Mouse (Mus musculus) forebrain, embryonic 15.5 days (tissue): ENCODE results near the gene Myd88. TPM values are rescaled to one million over a fixed set of nuclear protein-coding genes. Genes with fewer than 3 reads are reported as not detected.

Source experiments
- ATAC-seq: fragments of 200-750 bp; cut with Nextera tagmentation; replicated peaks from 2 replicates; pipeline ENCODE4 v1.8.0; 2017; ENCODE audit warnings: mild to moderate bottlenecking, moderate TSS enrichment, moderate library complexity
- H3K27ac ChIP-seq: fragments of 300-500 bp; sonication (generic); replicated peaks from 2 replicates; pipeline ENCODE4 v1.5.1; 2015; ENCODE audit warnings: mild to moderate bottlenecking, inconsistent platforms
- H3K27me3 ChIP-seq: fragments of 300-500 bp; sonication (generic); 2 replicates; pipeline ENCODE4 v1.6.1; 2015; ENCODE audit warnings: inconsistent platforms
- H3K36me3 ChIP-seq: fragments of 300-500 bp; sonication (generic); 2 replicates; pipeline ENCODE4 v1.6.1; 2015; ENCODE audit warnings: mild to moderate bottlenecking, inconsistent platforms
- H3K4me1 ChIP-seq: fragments of 300-500 bp; sonication (generic); 2 replicates; pipeline ENCODE4 v1.6.1; 2015; ENCODE audit warnings: inconsistent platforms
- H3K4me2 ChIP-seq: fragments of 300-500 bp; sonication (generic); replicated peaks from 2 replicates; pipeline ENCODE4 v1.6.1; 2015; ENCODE audit warnings: mild to moderate bottlenecking, inconsistent platforms
- H3K4me3 ChIP-seq: fragments of 300-500 bp; sonication (generic); 2 replicates; pipeline ENCODE4 v1.5.1; 2015; ENCODE audit warnings: mild to moderate bottlenecking, inconsistent platforms
- H3K9ac ChIP-seq: fragments of 300-500 bp; sonication (generic); replicated peaks from 2 replicates; pipeline ENCODE4 v1.6.1; 2015; ENCODE audit warnings: mild to moderate bottlenecking, inconsistent platforms
- H3K9me3 ChIP-seq: fragments of 300-500 bp; sonication (generic); 2 replicates; pipeline ENCODE4 v1.6.1; 2016; ENCODE audit warnings: inconsistent platforms
- WGBS: fragments of 180-500 bp; shearing (Covaris S2); methylation state at CpG from one replicate; pipeline ENCODE4 v1.1.7; 2015; ENCODE audit warnings: mixed read lengths; 5-methylcytosine and 5-hydroxymethylcytosine counted together
- polyA plus RNA-seq: library from polyadenylated mRNA; unstranded; fragments of >200 nt; fragmentation: Nextera tagmentation; extraction: Ambion mirVana; gene quantifications from 2 replicates; pipeline ENCODE4 v1.2.1, GENCODE M21; 2015

Myd88 gene
- polyA plus RNA-seq, 1 experiment from 2014 or later = 4.7 TPM

DNA sequence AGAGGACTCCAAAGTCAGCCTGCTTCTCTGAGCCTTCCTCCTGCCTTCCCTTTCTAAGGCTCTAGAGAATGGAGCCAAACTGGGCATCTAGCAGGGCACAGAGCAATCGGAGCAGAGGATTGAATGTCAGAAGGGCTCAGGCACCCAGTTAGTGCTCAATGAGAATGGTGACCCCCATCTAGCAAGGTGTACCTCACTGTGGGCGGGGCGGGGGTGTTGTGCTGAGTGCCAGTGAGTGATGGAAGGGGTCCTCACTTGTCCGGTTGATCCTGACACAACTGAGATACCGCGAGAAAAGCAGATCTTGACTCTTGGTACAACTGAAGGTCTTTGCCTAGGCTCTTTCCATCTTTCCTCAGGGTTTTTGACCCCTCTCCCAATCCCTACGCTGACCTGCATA, 2.1 kb downstream of the Myd88 start:
- peak overlapping the region; percentile 82; the same call in 1 of the 2 replicates for H3K4me3 ChIP-seq
- no peaks in the 10 kb centered on the region for H3K27me3 ChIP-seq
- H3K4me1 ChIP-seq = peaks cover 29% of the 10 kb centered on the region
- no peak overlapping the region for H3K27ac ChIP-seq
- H3K36me3 ChIP-seq = peaks cover 4% of the 10 kb centered on the region
- no peak overlapping the region for H3K9ac ChIP-seq
- 63% methylated on average over 7 of the region's 7 CpGs for WGBS
- H3K9me3 ChIP-seq = no peaks in the 10 kb centered on the region
- peak overlapping the region; percentile 75 for H3K4me2 ChIP-seq
- ATAC-seq = no peak

DNA sequence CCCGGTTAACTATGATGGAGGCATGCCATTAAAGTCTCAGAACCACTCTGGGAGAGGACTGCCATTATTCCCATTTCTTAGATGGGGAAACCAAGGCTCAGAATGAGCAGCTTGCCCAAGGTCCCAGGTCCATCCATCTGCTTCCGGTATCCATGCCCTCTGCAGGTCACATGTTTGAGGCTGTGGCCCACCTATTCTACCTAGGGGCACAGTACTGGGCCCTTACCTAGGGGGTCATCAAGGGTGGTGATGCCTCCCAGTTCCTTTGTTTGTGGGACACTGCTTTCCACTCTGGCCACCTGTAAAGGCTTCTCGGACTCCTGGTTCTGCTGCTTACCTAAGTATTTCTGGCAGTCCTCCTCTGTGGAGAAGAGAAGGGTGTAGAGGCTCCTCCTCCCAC, 2.9 kb downstream of the Myd88 start:
- no peak overlapping the region for H3K9ac ChIP-seq
- H3K9me3 ChIP-seq = no peaks in the 10 kb centered on the region
- WGBS = 96% methylated on average over 3 of the region's 3 CpGs
- no peak overlapping the region for H3K27ac ChIP-seq
- ATAC-seq = no peak
- no peak overlapping the region for H3K4me2 ChIP-seq
- no peaks in the 10 kb centered on the region for H3K27me3 ChIP-seq
- peaks cover 29% of the 10 kb centered on the region for H3K4me1 ChIP-seq
- H3K36me3 ChIP-seq = no peaks in the 10 kb centered on the region
- H3K4me3 ChIP-seq = no peak overlapping the region

- Histone ChIP-seq H3K4me2 (no peak overlapping the region), H3K27me3 (no peaks in the 10 kb centered on the region), H3K36me3 (no peaks in the 10 kb centered on the region), H3K27ac (no peak overlapping the region), H3K9me3 (no peaks in the 10 kb centered on the region), H3K4me1 (peaks cover 25% of the 10 kb centered on the region), H3K9ac (no peak overlapping the region), H3K4me3 (no peak overlapping the region)
- no peak for ATAC-seq
- 91% methylated on average over 14 of the region's 14 CpGs for WGBS
Observed at GRCm38 (mm10) chr9:119337842-119338241, 3.4 kb downstream of the Myd88 start.

- H3K9me3 ChIP-seq = no peaks in the 10 kb centered on the region
- no peak for ATAC-seq
- no peaks in the 10 kb centered on the region for H3K27me3 ChIP-seq
- no peak overlapping the region for H3K9ac ChIP-seq
- H3K4me3 ChIP-seq = no peak overlapping the region
- H3K36me3 ChIP-seq = no peaks in the 10 kb centered on the region
- no peak overlapping the region for H3K4me2 ChIP-seq
- 82% methylated on average over 4 of the region's 4 CpGs for WGBS
- no peak overlapping the region for H3K27ac ChIP-seq
- peaks cover 13% of the 10 kb centered on the region for H3K4me1 ChIP-seq
Observed at GRCm38 (mm10) chr9:119335571-119335970, 5.6 kb downstream of the Myd88 start.

DNA sequence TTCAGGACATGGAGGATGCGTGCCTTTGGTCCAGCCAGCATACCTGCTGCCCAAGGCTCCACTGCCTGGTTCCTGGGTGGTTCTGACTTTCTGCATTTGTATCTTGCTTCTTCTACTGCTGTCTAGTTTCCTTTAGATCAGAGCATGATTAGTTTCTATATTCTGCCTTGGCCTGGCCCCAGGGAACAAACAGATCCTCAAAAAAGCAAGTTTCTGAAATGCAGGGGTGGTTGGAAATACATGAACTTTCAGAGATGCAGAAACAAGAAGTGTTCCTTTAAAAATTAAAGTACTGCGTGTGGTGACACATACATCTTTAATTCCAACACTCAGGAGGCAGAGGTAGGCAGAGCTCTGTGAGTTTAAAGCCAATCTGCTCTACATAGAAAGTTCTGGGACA, 6.4 kb downstream of the Myd88 start:
- ATAC-seq = no peak
- WGBS = 84% methylated on average over 2 of the region's 2 CpGs
- no peak overlapping the region for H3K27ac ChIP-seq

DNA sequence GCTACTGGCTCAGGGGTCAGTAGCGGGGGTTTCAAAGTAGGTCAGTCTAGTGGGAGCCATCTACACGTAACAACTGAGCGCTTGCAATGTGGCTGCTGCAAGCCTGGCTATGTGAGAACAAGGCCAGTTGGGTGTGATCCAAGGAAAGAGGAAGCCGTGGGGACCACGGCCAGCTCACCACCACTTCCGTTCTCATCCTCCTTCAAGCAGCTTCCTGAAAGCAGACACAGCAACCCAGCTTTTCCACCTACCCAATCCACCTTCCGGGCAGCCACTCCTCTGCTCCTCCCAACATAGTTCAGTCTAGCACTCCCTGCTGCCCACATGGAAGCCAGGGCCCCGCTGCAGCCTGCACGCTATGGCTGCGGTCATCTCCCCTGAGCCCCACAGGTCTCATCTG, 6.9 kb downstream of the Myd88 start:
- Histone ChIP-seq H3K4me3 (no peak overlapping the region), H3K4me2 (no peak overlapping the region), H3K36me3 (no peaks in the 10 kb centered on the region), H3K27ac (no peak overlapping the region), H3K9me3 (no peaks in the 10 kb centered on the region), H3K4me1 (peaks cover under 1% of the 10 kb centered on the region; the same call in 1 of the 2 replicates), H3K27me3 (no peaks in the 10 kb centered on the region), H3K9ac (no peak overlapping the region)
- ATAC-seq = no peak
- WGBS = 58% methylated on average over 10 of the region's 10 CpGs

More for the DNA sequence above, 6.4 kb downstream of the Myd88 start:
- Histone ChIP-seq H3K9me3 (no peaks in the 10 kb centered on the region), H3K4me2 (no peak overlapping the region), H3K27me3 (no peaks in the 10 kb centered on the region), H3K4me3 (no peak overlapping the region), H3K4me1 (peaks cover 6% of the 10 kb centered on the region), H3K9ac (no peak overlapping the region), H3K36me3 (no peaks in the 10 kb centered on the region)

DNA sequence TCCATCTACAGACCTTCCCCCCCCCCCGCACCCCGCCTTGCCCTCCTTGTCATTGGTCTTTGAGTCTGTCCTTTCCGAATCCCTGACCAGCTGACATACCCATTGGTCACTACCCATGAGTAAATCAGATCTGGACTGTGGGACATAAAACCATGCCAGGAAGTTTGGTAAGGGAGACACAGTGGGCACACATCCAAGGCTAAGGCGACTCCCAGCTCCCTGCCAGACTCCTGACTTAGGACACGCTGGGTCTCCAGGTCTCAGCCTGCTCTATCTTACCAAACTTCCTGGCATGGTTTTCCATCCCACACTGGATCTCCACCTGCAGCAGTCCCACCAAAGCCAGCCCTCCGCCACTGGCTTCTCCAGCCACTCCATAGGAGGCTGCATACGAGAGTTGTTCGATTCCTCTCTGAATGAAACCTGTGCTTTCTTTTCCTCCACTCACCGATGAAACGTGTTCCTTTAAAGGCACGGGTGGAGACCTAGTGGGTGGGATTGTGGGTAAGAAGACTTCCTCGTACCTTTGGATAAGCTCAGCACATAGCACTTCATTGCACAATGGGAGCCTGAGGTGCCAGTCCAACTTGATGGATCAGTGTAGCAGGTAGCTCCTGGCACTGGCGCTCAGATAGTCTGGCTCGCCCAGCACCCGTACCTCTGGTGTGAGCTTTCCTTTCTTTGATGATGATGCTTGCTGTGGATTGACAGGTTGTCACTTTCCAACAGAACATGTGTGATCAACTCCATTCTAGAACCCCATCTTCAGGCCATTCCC, 10.8 kb downstream of the Myd88 start:
- Histone ChIP-seq H3K27me3 (no peaks in the 10 kb centered on the region), H3K4me1 (no peaks in the 10 kb centered on the region), H3K4me2 (no peak overlapping the region), H3K4me3 (no peak overlapping the region), H3K27ac (no peak overlapping the region), H3K9me3 (no peaks in the 10 kb centered on the region), H3K36me3 (no peaks in the 10 kb centered on the region), H3K9ac (no peak overlapping the region)
- WGBS = 91% methylated on average over 15 of the region's 15 CpGs
- ATAC-seq = no peak

- WGBS = 88% methylated on average over 3 of the region's 3 CpGs
- H3K27me3 ChIP-seq = no peaks in the 10 kb centered on the region
Observed at GRCm38 (mm10) chr9:119328488-119328887, 12.7 kb downstream of the Myd88 start.

GRCm38 (mm10) chr9:119324130-119324529, 17.1 kb downstream of the Myd88 start:
- Histone ChIP-seq H3K9me3 (no peaks in the 10 kb centered on the region), H3K27ac (no peak overlapping the region), H3K4me2 (no peak overlapping the region), H3K9ac (no peak overlapping the region), H3K36me3 (no peaks in the 10 kb centered on the region), H3K4me3 (no peak overlapping the region), H3K4me1 (peaks cover 30% of the 10 kb centered on the region), H3K27me3 (no peaks in the 10 kb centered on the region)
- no peak for ATAC-seq
- WGBS = 70% methylated on average over 1 of the region's 1 CpGs

More at GRCm38 (mm10) chr9:119328488-119328887, 12.7 kb downstream of the Myd88 start:
- ATAC-seq = no peak
- no peaks in the 10 kb centered on the region for H3K9me3 ChIP-seq
- no peak overlapping the region for H3K4me3 ChIP-seq
- no peak overlapping the region for H3K27ac ChIP-seq
- no peaks in the 10 kb centered on the region for H3K36me3 ChIP-seq
- no peak overlapping the region for H3K4me2 ChIP-seq
- no peak overlapping the region for H3K9ac ChIP-seq
- H3K4me1 ChIP-seq = peaks cover 4% of the 10 kb centered on the region; the same call in 1 of the 2 replicates

DNA sequence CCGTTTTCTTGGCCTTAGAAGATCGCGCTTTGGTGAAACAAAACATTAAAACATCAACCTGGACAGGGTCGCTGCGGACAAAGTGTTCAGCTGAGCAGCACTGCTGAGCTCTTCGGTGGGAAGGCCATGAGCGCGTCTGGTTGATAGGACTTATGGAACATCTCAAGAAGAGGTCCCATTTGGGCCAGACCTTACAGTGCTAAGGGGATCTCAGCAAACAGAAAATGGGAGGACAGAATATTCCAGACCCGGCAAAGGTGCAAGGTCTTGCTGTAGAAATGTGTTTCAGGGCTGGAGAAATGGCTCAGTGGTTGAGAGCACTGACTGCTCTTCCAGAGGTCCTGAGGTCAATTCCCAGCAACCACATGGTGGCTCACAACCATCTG, 18.0 kb downstream of the Myd88 start:
- H3K4me1 ChIP-seq = peaks cover 30% of the 10 kb centered on the region
- no peaks in the 10 kb centered on the region for H3K9me3 ChIP-seq
- H3K27ac ChIP-seq = peak overlapping the region; percentile 95
- H3K4me3 ChIP-seq = peak overlapping the region; percentile 78
- 6% methylated on average over 9 of the region's 9 CpGs for WGBS
- 0 out of 2 replicates have a peak, but pooled peaks have one; percentile 0 for ATAC-seq
- H3K36me3 ChIP-seq = no peaks in the 10 kb centered on the region
- H3K9ac ChIP-seq = peak overlapping the region; percentile 73
- H3K27me3 ChIP-seq = no peaks in the 10 kb centered on the region
- peak overlapping the region; percentile 95 for H3K4me2 ChIP-seq

DNA sequence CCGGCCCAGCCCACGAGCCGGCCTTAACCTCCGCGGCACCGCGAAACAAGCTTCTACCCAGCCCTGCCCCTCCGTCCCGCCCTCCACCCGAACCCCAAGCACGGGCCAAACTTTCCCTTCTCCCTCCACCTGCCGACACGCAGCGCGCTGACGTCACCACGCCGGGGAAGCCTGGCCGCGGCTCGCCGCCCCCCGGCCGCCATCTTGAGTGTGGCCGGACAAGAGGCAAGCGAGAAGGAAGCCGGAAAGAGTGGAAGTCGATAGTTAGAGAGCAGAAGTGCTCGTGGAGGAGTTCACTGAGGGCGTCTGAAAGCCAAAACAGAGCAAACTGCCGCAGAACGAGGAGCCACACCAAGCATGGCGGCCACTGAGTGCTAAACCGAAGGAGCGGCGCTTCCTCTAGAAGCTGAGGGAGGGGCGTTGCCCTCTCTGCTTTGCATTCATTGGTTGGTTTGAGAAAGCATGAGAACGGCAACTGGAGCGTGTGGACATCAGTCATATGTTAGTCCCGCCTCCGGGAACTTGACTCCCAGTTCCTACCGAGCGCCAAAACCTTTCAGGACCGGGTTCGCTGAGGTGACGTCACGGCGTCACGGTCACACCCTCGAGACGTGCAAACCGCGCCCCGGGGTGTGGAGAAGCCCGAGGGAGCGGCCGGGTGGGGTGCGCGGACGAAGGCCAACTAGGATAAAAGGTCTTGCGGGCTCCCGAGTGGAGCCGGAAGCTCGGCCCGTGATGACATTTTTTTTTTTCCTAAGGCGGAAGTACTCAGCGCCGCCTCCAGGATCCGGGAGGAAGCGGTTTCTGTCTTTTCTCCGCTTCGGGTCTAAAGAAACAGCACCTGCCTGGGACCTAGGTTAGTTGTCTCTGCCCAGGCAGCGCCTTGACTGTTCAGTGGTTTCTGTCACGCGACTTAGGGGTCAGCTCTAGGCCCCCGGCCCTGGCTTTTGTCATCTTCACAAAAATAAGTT, 18.6 kb downstream of the Myd88 start, which contains the start of gene Oxsr1:
TSS of gene Oxsr1 (minus strand) at position 139 of the 971 bp plus-strand sequence.
- Histone ChIP-seq H3K4me1 (peaks cover 30% of the 10 kb centered on the region), H3K27me3 (no peaks in the 10 kb centered on the region), H3K9me3 (no peaks in the 10 kb centered on the region), H3K36me3 (no peaks in the 10 kb centered on the region), H3K4me3 (peak within 1 kb of the TSS; percentile 78), H3K4me2 (peak within 1 kb of the TSS; percentile 95), H3K27ac (peak within 1 kb of the TSS; percentile 95), H3K9ac (peak within 1 kb of the TSS; percentile 85)
- under 1% methylated on average over 76 of the region's 76 CpGs for WGBS
- ATAC-seq = peak; percentile 98
